Mouse (Mus musculus): ENCODE results near the gene Asb15. TPM values are rescaled to one million over a fixed set of nuclear protein-coding genes. Genes with fewer than 3 reads are reported as not detected.

The Asb15 gene
- total RNA-seq, 1 experiment, result not detected

DNA sequence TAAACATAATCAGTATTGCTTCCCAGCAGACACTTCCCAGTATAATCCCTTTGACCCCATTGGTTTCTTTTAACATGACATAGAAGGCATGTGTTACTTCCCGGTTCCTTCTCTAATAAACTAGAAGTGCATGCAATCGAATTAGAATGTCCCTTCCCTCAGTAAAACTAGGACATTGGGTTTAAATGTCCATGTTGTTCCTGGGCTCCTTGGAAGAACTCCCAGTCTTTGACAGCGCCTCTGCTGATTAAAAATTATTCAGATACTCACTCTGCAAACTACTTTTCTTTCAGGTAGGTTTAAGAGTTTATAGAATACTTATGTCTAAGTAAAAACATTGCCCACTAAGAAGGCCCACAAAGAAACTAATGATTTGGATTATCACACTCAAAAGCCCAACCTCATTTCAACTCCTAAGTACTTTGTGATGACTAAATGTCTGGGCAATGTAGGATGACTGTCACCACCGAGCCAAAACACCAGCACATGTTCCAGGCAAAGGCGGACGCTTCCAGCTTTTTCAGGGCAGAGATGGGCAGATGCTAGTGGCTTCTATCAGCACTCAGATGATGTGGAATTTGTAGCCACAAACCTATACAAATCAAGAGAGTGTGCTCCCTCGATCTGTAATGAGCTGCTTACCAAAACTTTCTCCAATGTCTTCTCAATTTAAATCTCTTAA lies 84.3 kb downstream of the Asb15 start:
- in situ Hi-C loops (cut with MboI; ENCODE audit: low sequenced_read_pairs in 2 of 2, unreplicated experiment in 2 of 2), result no loop called here
- H3K4me1 ChIP-seq (ENCODE audit: control insufficient read depth in 2 of 2, insufficient read depth in 2 of 2, low read length in 2 of 2, poor library complexity in 1 of 2), result no peaks in the 10 kb centered on the region
- TF ChIP-seq ZC3H11A (IDR thresholded peaks at IDR 0.05; ENCODE audit: borderline replicate concordance, low read depth, low read length) (no peak), MAFK (IDR thresholded peaks at IDR 0.05; ENCODE audit: insufficient read depth, low read depth, low read length) (no peak), HCFC1 (IDR thresholded peaks at IDR 0.05; ENCODE audit: borderline replicate concordance, insufficient read depth, low read length) (no peak), CHD2 (IDR thresholded peaks at IDR 0.05; ENCODE audit: low read depth, low read length) (no peak), ZNF384 (IDR thresholded peaks at IDR 0.05; ENCODE audit: low read depth, low read length) (no peak)

DNA sequence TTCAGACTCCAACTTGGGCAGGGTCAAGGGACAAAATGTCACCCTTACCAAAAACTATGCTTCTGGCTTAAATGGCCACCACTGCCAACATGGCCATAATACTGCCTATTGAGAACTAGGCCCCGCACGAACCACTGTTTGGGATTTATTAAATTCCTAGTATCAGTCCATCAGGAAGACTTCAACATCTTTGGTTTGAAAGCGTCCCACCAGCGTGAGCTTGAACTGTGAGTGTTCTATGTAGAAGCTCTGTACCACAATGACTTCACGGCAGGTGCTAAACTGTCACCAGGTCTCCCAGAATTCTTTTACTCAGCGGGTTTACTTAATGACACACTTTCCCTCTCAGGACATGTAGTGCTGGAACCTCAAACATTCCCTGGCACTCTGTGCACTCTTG lies 85.4 kb downstream of the Asb15 start:
- in situ Hi-C loops (cut with MboI; ENCODE audit: low sequenced_read_pairs in 2 of 2, unreplicated experiment in 2 of 2), result no loop called here
- peaks cover 17% of the 10 kb centered on the region for H3K36me3 ChIP-seq (ENCODE audit: control insufficient read depth, insufficient read depth, low read length, poor library complexity, severe bottlenecking)
- no peak overlapping the region for H3K4me3 ChIP-seq (ENCODE audit: insufficient read depth in 1 of 2, low read depth in 1 of 2, low read length in 2 of 2, poor library complexity in 1 of 2, severe bottlenecking in 1 of 2)
- no peaks in the 10 kb centered on the region for H3K9me3 ChIP-seq (ENCODE audit: control insufficient read depth, insufficient read depth, low read depth, low read length)
- H3K9ac ChIP-seq (ENCODE audit: insufficient read depth, low read depth, low read length, poor library complexity, severe bottlenecking), result no peak overlapping the region
- H3K27ac ChIP-seq (ENCODE audit: insufficient read depth, low read depth, low read length, poor library complexity, severe bottlenecking), result no peak overlapping the region
- TF ChIP-seq CHD2 (IDR thresholded peaks at IDR 0.05; ENCODE audit: low read depth, low read length) (no peak), MAFK (IDR thresholded peaks at IDR 0.05; ENCODE audit: insufficient read depth, low read depth, low read length) (no peak), ZNF384 (IDR thresholded peaks at IDR 0.05; ENCODE audit: low read depth, low read length) (no peak), ZC3H11A (IDR thresholded peaks at IDR 0.05; ENCODE audit: borderline replicate concordance, low read depth, low read length) (no peak), HCFC1 (IDR thresholded peaks at IDR 0.05; ENCODE audit: borderline replicate concordance, insufficient read depth, low read length) (no peak)
- no peak for DNase-seq (ENCODE audit: low read depth, low spot score)
- H3K4me1 ChIP-seq (ENCODE audit: control insufficient read depth in 2 of 2, insufficient read depth in 2 of 2, low read length in 2 of 2, poor library complexity in 1 of 2), result no peaks in the 10 kb centered on the region

More for the DNA sequence above, 84.3 kb downstream of the Asb15 start:
- Histone ChIP-seq H3K36me3 (ENCODE audit: control insufficient read depth, insufficient read depth, low read length, poor library complexity, severe bottlenecking) (peaks cover 14% of the 10 kb centered on the region), H3K9ac (ENCODE audit: insufficient read depth, low read depth, low read length, poor library complexity, severe bottlenecking) (no peak overlapping the region), H3K27ac (ENCODE audit: insufficient read depth, low read depth, low read length, poor library complexity, severe bottlenecking) (no peak overlapping the region), H3K9me3 (ENCODE audit: control insufficient read depth, insufficient read depth, low read depth, low read length) (no peaks in the 10 kb centered on the region), H3K4me3 (ENCODE audit: insufficient read depth in 1 of 2, low read depth in 1 of 2, low read length in 2 of 2, poor library complexity in 1 of 2, severe bottlenecking in 1 of 2) (no peak overlapping the region)
- no peak for DNase-seq (ENCODE audit: low read depth, low spot score)

DNA sequence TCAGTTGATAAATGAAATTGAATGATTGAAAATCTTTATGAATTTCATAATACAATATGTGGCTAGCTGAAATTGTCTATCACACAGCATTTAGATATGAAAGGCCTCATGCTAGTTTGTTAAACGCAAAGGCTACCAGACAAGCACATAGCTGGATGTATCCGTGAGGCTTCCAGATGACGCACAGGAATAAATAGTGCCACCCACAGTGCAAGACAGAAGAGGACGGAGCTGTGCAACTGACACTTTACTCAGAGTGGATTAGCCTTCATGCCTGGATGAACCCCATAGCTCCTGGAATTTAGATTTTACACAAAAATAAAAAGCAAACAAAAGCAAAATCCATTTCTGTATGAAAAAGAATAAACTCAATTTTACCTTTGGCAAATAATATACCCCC lies 86.0 kb downstream of the Asb15 start:
- H3K9me3 ChIP-seq (ENCODE audit: control insufficient read depth, insufficient read depth, low read depth, low read length), result no peaks in the 10 kb centered on the region
- H3K9ac ChIP-seq (ENCODE audit: insufficient read depth, low read depth, low read length, poor library complexity, severe bottlenecking), result no peak overlapping the region
- H3K27ac ChIP-seq (ENCODE audit: insufficient read depth, low read depth, low read length, poor library complexity, severe bottlenecking), result no peak overlapping the region
- in situ Hi-C loops (cut with MboI; ENCODE audit: low sequenced_read_pairs in 2 of 2, unreplicated experiment in 2 of 2), result no loop called here
- no peak for TF ChIP-seq HCFC1 (IDR thresholded peaks at IDR 0.05; ENCODE audit: borderline replicate concordance, insufficient read depth, low read length)
- TF ChIP-seq ZC3H11A (IDR thresholded peaks at IDR 0.05; ENCODE audit: borderline replicate concordance, low read depth, low read length), result no peak
- no peak for TF ChIP-seq MAFK (IDR thresholded peaks at IDR 0.05; ENCODE audit: insufficient read depth, low read depth, low read length)
- no peak for TF ChIP-seq ZNF384 (IDR thresholded peaks at IDR 0.05; ENCODE audit: low read depth, low read length)
- no peak for TF ChIP-seq CHD2 (IDR thresholded peaks at IDR 0.05; ENCODE audit: low read depth, low read length)
- no peak for DNase-seq (ENCODE audit: low read depth, low spot score)
- H3K4me3 ChIP-seq (ENCODE audit: insufficient read depth in 1 of 2, low read depth in 1 of 2, low read length in 2 of 2, poor library complexity in 1 of 2, severe bottlenecking in 1 of 2), result no peak overlapping the region
- no peaks in the 10 kb centered on the region for H3K4me1 ChIP-seq (ENCODE audit: control insufficient read depth in 2 of 2, insufficient read depth in 2 of 2, low read length in 2 of 2, poor library complexity in 1 of 2)
- H3K36me3 ChIP-seq (ENCODE audit: control insufficient read depth, insufficient read depth, low read length, poor library complexity, severe bottlenecking), result peaks cover 17% of the 10 kb centered on the region

DNA sequence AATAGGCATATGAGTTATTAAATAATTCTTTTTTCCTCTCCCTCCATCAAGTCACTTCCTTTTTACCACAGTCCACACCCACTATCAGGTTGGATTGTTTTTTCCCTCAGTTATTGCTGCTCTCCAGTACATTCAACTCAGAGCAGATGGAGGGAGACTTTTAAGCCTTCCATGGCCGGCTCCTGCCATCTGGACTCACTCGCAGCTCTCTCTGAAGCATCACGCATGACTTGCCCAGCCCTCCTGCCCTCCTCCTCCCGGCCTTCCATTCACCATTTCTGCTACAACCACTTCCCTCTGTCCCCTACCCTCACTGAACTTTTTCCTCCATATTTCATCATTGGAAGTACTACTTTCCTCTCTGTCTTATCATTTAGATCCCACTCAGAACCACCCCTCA lies 88.8 kb downstream of the Asb15 start:
- peaks cover 26% of the 10 kb centered on the region for H3K36me3 ChIP-seq (ENCODE audit: control insufficient read depth, insufficient read depth, low read length, poor library complexity, severe bottlenecking)
- no peak overlapping the region for H3K9ac ChIP-seq (ENCODE audit: insufficient read depth, low read depth, low read length, poor library complexity, severe bottlenecking)
- H3K27ac ChIP-seq (ENCODE audit: insufficient read depth, low read depth, low read length, poor library complexity, severe bottlenecking), result no peak overlapping the region
- in situ Hi-C loops (cut with MboI; ENCODE audit: low sequenced_read_pairs in 2 of 2, unreplicated experiment in 2 of 2), result no loop called here
- TF ChIP-seq HCFC1 (IDR thresholded peaks at IDR 0.05; ENCODE audit: borderline replicate concordance, insufficient read depth, low read length), result no peak
- TF ChIP-seq ZC3H11A (IDR thresholded peaks at IDR 0.05; ENCODE audit: borderline replicate concordance, low read depth, low read length), result no peak
- no peak for TF ChIP-seq MAFK (IDR thresholded peaks at IDR 0.05; ENCODE audit: insufficient read depth, low read depth, low read length)
- TF ChIP-seq CHD2 (IDR thresholded peaks at IDR 0.05; ENCODE audit: low read depth, low read length), result no peak
- no peak for DNase-seq (ENCODE audit: low read depth, low spot score)
- H3K4me3 ChIP-seq (ENCODE audit: insufficient read depth in 1 of 2, low read depth in 1 of 2, low read length in 2 of 2, poor library complexity in 1 of 2, severe bottlenecking in 1 of 2), result no peak overlapping the region
- no peaks in the 10 kb centered on the region for H3K9me3 ChIP-seq (ENCODE audit: control insufficient read depth, insufficient read depth, low read depth, low read length)
- no peaks in the 10 kb centered on the region for H3K4me1 ChIP-seq (ENCODE audit: control insufficient read depth in 2 of 2, insufficient read depth in 2 of 2, low read length in 2 of 2, poor library complexity in 1 of 2)
